Mouse (Mus musculus) activated CD4-positive, CD25-positive, alpha-beta regulatory T cell, adult 4 months (primary cell): Measurements from ENCODE around the gene Tssk1. TPM values are rescaled to one million over a fixed set of nuclear protein-coding genes. Genes with fewer than 3 reads are reported as not detected.

Experiments used
- ATAC-seq: one replicate; pipeline ENCODE4 v1.8.0; 2017
- polyA plus RNA-seq, 2 experiments: library from polyadenylated mRNA; unstranded; fragments of 100-300 nt; shearing (Covaris generic); gene quantifications; one replicate each; pipeline ENCODE4 v1.2.1; 2017

Tssk1 gene
- not detected for polyA plus RNA-seq

GRCm38 (mm10) chr16:17893923-17894322 lies at the start of gene Tssk1:
Gene Tssk1 (plus strand): TSS chr16:17894223.
- no peak for ATAC-seq

- no peak for ATAC-seq
Observed at GRCm38 (mm10) chr16:17848431-17848830, 45.6 kb upstream of the Tssk1 start.

DNA sequence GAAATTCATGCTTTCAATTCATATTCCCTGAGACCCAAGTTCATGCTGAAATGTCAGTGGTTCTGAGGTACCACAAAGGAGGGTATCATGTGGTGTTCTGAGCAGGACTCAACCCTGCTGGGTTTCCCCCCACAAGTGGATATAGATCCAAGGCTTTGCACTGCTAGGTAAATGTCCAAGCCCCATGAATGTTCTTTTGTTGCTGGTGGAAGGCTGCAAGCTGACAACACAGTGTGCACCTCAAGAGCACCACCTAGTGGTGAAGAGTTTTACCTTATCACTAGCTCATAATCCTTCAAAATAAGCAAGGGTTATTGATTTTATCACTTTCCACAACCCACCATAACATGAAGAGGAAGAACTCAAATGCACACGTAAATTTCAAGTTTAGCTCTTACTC lies 45.1 kb upstream of the Tssk1 start:
- no peak for ATAC-seq

DNA sequence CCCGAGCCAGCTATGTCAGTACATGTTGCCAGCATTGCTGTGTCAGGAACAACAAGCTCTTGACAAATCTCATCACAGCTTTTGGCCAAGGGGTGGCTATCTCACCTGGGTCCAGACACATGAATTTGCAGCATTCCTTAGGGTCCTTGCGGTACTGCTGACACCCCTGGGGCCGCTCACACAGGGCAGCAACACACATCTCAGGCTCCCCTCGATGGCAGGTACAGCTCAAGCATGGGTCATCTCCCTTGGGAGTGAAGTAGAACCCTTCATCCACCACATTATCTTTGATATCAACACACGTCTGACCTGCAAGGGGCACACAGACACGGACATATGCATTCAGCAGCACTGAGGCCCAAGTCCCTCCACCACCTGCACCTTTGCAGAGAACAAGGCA lies 44.5 kb upstream of the Tssk1 start:
- no peak for ATAC-seq

DNA sequence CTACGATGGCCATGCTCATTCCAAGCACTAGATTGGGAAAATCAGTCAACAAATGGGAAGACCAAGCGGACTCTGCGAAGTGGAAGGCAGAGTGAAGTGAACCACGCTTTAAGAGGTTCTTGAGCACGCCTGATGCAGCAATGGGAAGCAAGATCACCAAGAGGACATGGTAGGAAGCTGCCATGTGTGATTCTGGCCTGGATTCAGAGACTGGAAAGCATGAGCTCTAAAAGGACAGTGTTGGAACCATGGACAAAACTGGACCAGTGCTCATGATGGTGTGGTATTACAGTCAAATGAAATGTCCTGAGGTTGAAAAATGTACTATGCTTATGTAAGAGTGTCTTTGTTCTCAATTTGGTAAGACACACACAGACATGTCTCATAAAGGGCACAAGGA lies 42.7 kb upstream of the Tssk1 start:
- no peak for ATAC-seq

DNA sequence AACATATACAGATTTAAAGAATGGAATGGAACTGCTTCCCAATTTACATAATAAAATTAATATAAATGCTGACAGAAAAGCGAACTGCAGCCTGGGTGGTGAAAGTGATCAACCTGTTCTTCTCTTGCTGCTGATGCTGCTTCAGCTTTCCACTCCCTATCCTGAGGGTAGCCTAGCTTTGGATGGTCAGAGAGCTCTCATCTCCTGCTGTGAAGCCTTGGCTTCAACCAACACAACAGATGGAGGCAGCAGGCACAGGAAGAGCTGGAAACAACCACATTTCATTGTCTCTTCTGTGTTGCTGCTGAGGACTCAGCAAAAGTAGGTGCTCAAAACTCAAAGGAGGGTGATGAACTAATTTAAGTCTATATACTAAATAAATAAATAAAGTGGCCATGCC lies 42.2 kb upstream of the Tssk1 start:
- ATAC-seq, result no peak

DNA sequence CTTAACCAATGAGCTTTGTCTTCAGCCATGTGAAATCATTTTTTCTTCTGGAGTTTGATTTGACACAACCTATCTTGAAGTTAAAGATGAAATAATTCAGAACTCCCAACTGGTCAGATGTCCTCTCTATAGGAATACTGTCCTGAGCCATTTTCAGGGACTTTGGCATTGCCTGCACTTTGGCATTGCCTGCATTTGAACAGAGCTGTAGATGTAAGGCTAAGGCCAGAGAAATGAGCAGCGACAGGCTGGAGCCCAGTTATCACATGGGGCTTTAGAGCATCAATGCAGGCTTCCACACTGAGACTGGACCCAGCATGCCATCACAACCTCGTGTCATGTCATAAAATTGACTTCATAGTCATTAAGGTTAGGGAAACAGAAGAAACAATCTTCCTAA lies 40.8 kb upstream of the Tssk1 start:
- ATAC-seq, result no peak

- ATAC-seq, result no peak
Observed at GRCm38 (mm10) chr16:17857157-17857556, 36.9 kb upstream of the Tssk1 start.

DNA sequence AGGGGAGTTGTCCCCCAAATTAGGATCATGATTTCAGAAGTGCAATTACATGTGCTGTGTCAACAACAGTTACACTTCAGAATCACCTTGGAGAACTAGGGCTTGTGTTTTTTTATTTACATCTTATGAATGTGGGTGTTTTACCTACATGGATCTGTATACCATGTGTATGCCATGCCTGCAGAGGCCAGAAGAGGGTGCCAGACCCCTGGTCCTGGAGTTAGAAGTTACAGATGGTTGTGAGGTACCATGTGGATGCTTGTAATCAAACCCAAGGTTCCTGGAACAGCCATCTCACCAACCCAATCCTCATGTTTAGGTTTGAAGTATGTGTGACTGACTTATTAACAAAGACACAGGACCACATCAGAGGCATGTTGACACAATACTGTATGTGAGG lies 35.4 kb upstream of the Tssk1 start:
- ATAC-seq, result peak; percentile 54

GRCm38 (mm10) chr16:17865293-17865692 lies 28.7 kb upstream of the Tssk1 start:
- no peak for ATAC-seq

GRCm38 (mm10) chr16:17865770-17866169 lies 28.3 kb upstream of the Tssk1 start:
- ATAC-seq, result no peak

GRCm38 (mm10) chr16:17871248-17871647 lies 22.8 kb upstream of the Tssk1 start:
- ATAC-seq, result no peak

- no peak for ATAC-seq
Observed at GRCm38 (mm10) chr16:17872995-17873394, 21.0 kb upstream of the Tssk1 start.

GRCm38 (mm10) chr16:17875174-17875573 lies 18.8 kb upstream of the Tssk1 start:
- ATAC-seq, result no peak

- ATAC-seq, result no peak
Observed at GRCm38 (mm10) chr16:17876096-17876495, 17.9 kb upstream of the Tssk1 start.

DNA sequence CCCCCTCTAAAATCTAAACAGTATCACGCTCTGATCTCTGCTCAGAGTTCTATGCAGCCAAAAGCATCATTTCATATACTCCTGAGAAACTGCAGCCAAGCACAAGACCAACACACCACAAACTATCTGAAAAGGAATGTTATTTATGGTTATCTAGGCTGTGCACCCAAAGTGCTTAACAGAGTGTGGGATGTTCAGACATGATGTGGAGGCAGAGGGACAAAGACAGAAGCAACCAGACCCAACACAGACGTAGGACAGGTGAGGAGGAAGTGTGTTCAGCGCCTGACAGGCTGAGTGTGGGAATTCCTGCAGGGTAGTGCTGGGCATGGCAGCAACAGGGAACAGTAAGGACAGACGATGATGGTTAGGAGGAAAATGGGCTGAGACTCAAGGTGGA lies 14.5 kb upstream of the Tssk1 start:
- ATAC-seq, result no peak

DNA sequence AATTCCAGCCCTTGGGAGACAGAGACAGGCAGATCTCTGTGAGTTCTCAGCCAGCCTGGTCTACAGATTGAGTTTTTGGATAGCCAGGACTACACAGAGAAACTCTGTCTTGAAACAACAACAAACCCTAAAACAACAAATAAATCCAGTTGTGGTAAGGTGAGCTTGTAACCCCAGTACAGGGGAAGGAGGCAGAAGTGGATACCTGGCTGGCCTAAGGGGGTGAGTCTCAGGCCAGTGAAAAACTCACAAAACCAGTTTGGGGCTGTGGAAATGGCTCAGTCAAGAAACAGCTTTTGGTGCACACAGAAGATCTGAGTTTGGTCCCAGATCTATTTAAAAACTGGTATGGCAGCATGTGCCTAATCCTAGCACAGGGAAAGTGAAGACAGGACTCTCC lies 11.8 kb upstream of the Tssk1 start:
- ATAC-seq, result no peak

- no peak for ATAC-seq
Observed at GRCm38 (mm10) chr16:17884116-17884515, 9.9 kb upstream of the Tssk1 start.

- no peak for ATAC-seq
Observed at GRCm38 (mm10) chr16:17889689-17890341, 4.2 kb upstream of the Tssk1 start.

DNA sequence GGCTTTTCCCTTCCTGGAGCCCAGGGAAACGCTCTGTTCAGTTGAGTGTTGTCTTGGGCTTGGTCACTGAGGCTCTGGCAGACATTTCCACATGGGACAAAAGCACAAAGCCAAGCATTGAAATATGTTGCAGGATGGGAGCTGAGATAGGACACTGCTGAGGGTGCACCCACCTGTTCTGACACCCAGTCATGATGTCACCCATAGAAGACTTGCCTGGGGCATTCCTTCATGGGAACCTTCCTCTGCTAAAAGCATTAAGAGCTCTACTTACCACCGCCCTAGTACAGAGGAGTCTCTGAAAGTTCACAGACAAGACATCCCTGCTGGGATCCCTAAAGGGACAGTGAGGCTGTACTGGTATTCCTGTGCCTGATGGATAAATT lies 3.7 kb upstream of the Tssk1 start:
- no peak for ATAC-seq

- ATAC-seq, result peak; percentile 44
Observed at GRCm38 (mm10) chr16:17890917-17891566, 3.0 kb upstream of the Tssk1 start.

DNA sequence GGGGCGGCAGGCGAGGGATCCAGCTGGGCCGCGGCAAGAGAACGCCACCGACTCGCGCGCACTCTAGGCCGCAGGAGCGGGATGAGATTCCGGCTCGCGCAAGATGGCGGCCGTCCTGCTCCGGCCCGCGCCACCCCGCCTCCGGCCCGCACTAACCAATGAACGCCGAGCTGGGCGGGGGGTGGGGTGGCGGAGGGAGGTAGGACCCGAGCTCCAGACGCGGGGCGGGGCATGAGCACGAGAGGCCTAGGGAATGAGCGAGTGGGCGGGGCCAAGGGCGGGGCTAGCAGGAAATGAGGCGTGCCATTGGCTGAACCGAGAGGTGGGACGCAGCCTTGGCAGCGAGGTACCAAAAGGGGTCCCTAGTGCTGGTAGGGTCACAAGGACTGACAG lies 2.5 kb upstream of the Tssk1 start, which contains the start of gene Gm20518:
Gene Gm20518, minus strand, starts transcription at position 105 of the 393 bp plus-strand sequence.
- ATAC-seq, result peak; percentile 93

DNA sequence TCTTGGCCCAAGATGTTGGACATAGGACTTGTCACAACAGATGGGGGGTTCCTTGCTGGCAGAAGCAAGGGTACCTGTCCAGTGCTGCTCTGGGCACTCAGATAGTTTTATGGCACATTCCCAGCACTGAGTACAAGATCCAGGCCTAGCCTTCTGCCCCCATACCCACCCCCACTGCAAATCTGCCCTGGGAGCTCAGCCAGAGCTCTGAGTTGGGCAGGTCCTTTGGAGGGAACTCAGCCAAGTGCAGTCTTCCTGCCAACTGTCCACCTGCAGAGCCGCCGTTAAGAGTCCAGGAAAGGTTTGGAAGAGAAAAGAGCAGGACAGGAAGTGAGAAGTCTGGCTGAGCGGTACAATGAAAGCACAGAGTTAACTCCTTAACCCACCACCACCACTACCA lies 1.4 kb upstream of the Tssk1 start:
- no peak for ATAC-seq

DNA sequence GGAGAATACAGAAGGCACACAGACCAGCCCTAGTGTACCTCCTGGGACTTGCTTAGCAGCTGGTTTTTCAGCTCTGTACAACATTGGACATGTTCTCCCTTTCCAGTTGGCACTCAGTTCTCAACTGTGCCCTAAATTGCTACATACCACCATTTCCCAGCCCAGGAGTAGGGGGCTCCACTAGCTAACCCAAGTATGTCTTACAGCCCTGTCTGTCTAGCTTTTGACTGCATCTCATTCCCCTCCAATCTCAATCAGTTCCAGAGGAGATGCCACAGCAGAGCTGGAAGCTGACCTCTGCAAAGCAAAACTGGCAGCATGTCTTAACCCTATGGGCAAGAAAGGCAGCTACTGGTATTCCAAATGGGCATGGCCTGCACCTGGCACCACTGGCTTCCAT lies 2.1 kb downstream of the Tssk1 start:
- no peak for ATAC-seq

DNA sequence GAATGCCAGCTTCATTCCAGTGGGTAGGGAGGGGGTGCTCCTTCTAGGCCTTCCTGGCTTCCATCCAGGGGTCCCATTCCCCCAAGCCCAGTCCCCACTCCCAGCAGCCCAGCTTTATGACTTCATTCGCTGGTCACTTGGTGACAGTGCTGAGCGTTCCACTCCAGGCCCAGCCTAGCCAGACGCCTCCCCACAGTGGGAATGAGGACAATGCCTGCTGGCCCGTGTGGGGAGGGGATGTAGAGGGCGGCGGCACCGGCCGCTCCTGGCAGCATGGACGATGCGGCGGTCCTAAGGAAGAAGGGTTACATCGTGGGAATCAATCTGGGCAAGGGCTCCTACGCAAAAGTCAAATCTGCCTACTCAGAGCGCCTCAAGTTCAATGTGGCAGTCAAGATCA lies 4.4 kb downstream of the Tssk1 start, which contains the start of the genes Dgcr2 and Tssk2:
Gene Dgcr2, minus strand, starts transcription at position 101 of the 400 bp plus-strand sequence.
Gene Tssk2, plus strand, starts transcription at position 176 of the 400 bp plus-strand sequence.
- ATAC-seq, result no peak
